Mouse (Mus musculus) hindbrain, embryonic 16.5 days (tissue): ENCODE data around the gene Tssk6. TPM values are rescaled to one million over a fixed set of nuclear protein-coding genes. Genes with fewer than 3 reads are reported as not detected.

Source experiments
- ATAC-seq: fragments of 200-750 bp; cut with Nextera tagmentation; 2 replicates; pipeline ENCODE4 v1.8.0; 2017; ENCODE audit warnings: moderate TSS enrichment, moderate library complexity
- H3K27ac ChIP-seq: fragments of 300-500 bp; sonication (generic); 2 replicates; pipeline ENCODE4 v1.5.1; 2014; ENCODE audit warnings: low read depth, mild to moderate bottlenecking, control low read depth, low read length, moderate library complexity
- H3K27me3 ChIP-seq: fragments of 300-500 bp; sonication (generic); replicated peaks from 2 replicates; pipeline ENCODE4 v1.6.1; 2014; ENCODE audit warnings: low read length; ENCODE audit not compliant: control insufficient read depth, insufficient read depth
- H3K36me3 ChIP-seq: fragments of 300-500 bp; sonication (generic); 2 replicates; pipeline ENCODE4 v1.6.1; 2014; ENCODE audit warnings: mild to moderate bottlenecking, low read length, moderate library complexity, mixed read lengths; ENCODE audit not compliant: control insufficient read depth, insufficient read depth
- H3K4me1 ChIP-seq: fragments of 300-500 bp; sonication (generic); 2 replicates; pipeline ENCODE4 v1.6.1; 2014; ENCODE audit warnings: low read depth, low read length; ENCODE audit not compliant: control insufficient read depth, insufficient read depth
- H3K4me2 ChIP-seq: fragments of 300-500 bp; sonication (generic); 2 replicates; pipeline ENCODE4 v1.6.1; 2014; ENCODE audit warnings: mild to moderate bottlenecking, low read length, control low read depth, moderate library complexity
- H3K4me3 ChIP-seq: fragments of 300-500 bp; sonication (generic); 2 replicates; pipeline ENCODE4 v1.5.1; 2014; ENCODE audit warnings: mild to moderate bottlenecking, low read length, control low read depth, moderate library complexity
- H3K9ac ChIP-seq: fragments of 300-500 bp; sonication (generic); 2 replicates; pipeline ENCODE4 v1.6.1; 2014; ENCODE audit warnings: low read depth, mild to moderate bottlenecking, control low read depth, low read length, moderate library complexity
- H3K9me3 ChIP-seq: fragments of 300-500 bp; sonication (generic); 2 replicates; pipeline ENCODE4 v1.6.1; 2014; ENCODE audit warnings: mild to moderate bottlenecking, low read length, moderate library complexity; ENCODE audit not compliant: control insufficient read depth
- WGBS: fragments of 180-500 bp; shearing (Covaris S2); extraction: QIAGEN DNeasy Blood & Tissue Kit; methylation state at CpG from one replicate; pipeline ENCODE4 v1.1.7; 2014; 5-methylcytosine and 5-hydroxymethylcytosine counted together
- polyA plus RNA-seq: library from polyadenylated mRNA; unstranded; fragments of >200 nt; fragmentation: Nextera tagmentation; extraction: Ambion mirVana; gene quantifications from 2 replicates; pipeline ENCODE4 v1.2.1, GENCODE M21; 2015

Gene Tssk6
- polyA plus RNA-seq, 1 experiment from 2014 or later, result 3.5 TPM

GRCm38 (mm10) chr8:69921141-69921540, 19.2 kb downstream of the Tssk6 start:
- WGBS, result 85% methylated on average over 2 of the region's 2 CpGs
- peaks cover 11% of the 10 kb centered on the region for H3K4me1 ChIP-seq
- H3K4me2 ChIP-seq, result no peak overlapping the region
- no peak overlapping the region for H3K4me3 ChIP-seq
- ATAC-seq, result no peak
- peaks cover 4% of the 10 kb centered on the region; the same call in 1 of the 2 replicates for H3K36me3 ChIP-seq
- no peaks in the 10 kb centered on the region for H3K9me3 ChIP-seq
- no peak overlapping the region; the same call in 1 of the 2 replicates for H3K27ac ChIP-seq
- H3K9ac ChIP-seq, result no peak overlapping the region; the same call in 1 of the 2 replicates
- no peaks in the 10 kb centered on the region for H3K27me3 ChIP-seq

GRCm38 (mm10) chr8:69923986-69924385, 22.0 kb downstream of the Tssk6 start:
- H3K4me3 ChIP-seq, result no peak overlapping the region
- H3K27me3 ChIP-seq, result no peaks in the 10 kb centered on the region
- H3K36me3 ChIP-seq, result no peaks in the 10 kb centered on the region; the same call in 1 of the 2 replicates
- peaks cover 11% of the 10 kb centered on the region for H3K4me1 ChIP-seq
- no peak for ATAC-seq
- no peak overlapping the region for H3K27ac ChIP-seq
- 89% methylated on average over 1 of the region's 1 CpGs for WGBS
- no peak overlapping the region for H3K9ac ChIP-seq
- no peaks in the 10 kb centered on the region for H3K9me3 ChIP-seq
- H3K4me2 ChIP-seq, result no peak overlapping the region

- no peak overlapping the region for H3K27ac ChIP-seq
- H3K36me3 ChIP-seq, result no peaks in the 10 kb centered on the region; the same call in 1 of the 2 replicates
- H3K4me3 ChIP-seq, result no peak overlapping the region
- no peaks in the 10 kb centered on the region for H3K27me3 ChIP-seq
- H3K9ac ChIP-seq, result no peak overlapping the region
- no peak overlapping the region for H3K4me2 ChIP-seq
- ATAC-seq, result no peak
- no peaks in the 10 kb centered on the region for H3K4me1 ChIP-seq
- no peaks in the 10 kb centered on the region for H3K9me3 ChIP-seq
Observed at GRCm38 (mm10) chr8:69926901-69927300, 24.9 kb downstream of the Tssk6 start.

GRCm38 (mm10) chr8:69933811-69934210, 31.8 kb downstream of the Tssk6 start:
- no peak overlapping the region for H3K9ac ChIP-seq
- no peak overlapping the region for H3K4me3 ChIP-seq
- ATAC-seq, result no peak
- H3K9me3 ChIP-seq, result no peaks in the 10 kb centered on the region
- H3K36me3 ChIP-seq, result peaks cover 5% of the 10 kb centered on the region; the same call in 1 of the 2 replicates
- H3K4me2 ChIP-seq, result no peak overlapping the region
- H3K4me1 ChIP-seq, result no peaks in the 10 kb centered on the region
- H3K27ac ChIP-seq, result no peak overlapping the region
- WGBS, result 85% methylated on average over 2 of the region's 2 CpGs
- H3K27me3 ChIP-seq, result no peaks in the 10 kb centered on the region

- Histone ChIP-seq H3K4me3 (no peak overlapping the region), H3K36me3 (peaks cover 5% of the 10 kb centered on the region; the same call in 1 of the 2 replicates), H3K27me3 (no peaks in the 10 kb centered on the region), H3K9me3 (no peaks in the 10 kb centered on the region), H3K4me1 (no peaks in the 10 kb centered on the region), H3K9ac (no peak overlapping the region), H3K27ac (no peak overlapping the region), H3K4me2 (no peak overlapping the region)
- no peak for ATAC-seq
- WGBS, result 94% methylated on average over 5 of the region's 5 CpGs
Observed at GRCm38 (mm10) chr8:69934582-69934981, 32.6 kb downstream of the Tssk6 start.

GRCm38 (mm10) chr8:69935431-69935830, 33.4 kb downstream of the Tssk6 start:
- Histone ChIP-seq H3K9ac (no peak overlapping the region; the same call in 1 of the 2 replicates), H3K36me3 (peaks cover 5% of the 10 kb centered on the region; the same call in 1 of the 2 replicates), H3K4me2 (no peak overlapping the region), H3K27me3 (no peaks in the 10 kb centered on the region), H3K9me3 (no peaks in the 10 kb centered on the region), H3K4me3 (no peak overlapping the region), H3K4me1 (no peaks in the 10 kb centered on the region), H3K27ac (no peak overlapping the region)
- WGBS, result 95% methylated on average over 3 of the region's 3 CpGs
- ATAC-seq, result no peak

GRCm38 (mm10) chr8:69936050-69936794, 34.2 kb downstream of the Tssk6 start:
- Histone ChIP-seq H3K4me3 (no peak overlapping the region), H3K9ac (no peak overlapping the region), H3K27me3 (no peaks in the 10 kb centered on the region), H3K4me2 (no peak overlapping the region), H3K9me3 (no peaks in the 10 kb centered on the region), H3K27ac (peak overlapping the region; percentile 35; the same call in 1 of the 2 replicates), H3K36me3 (peaks cover 5% of the 10 kb centered on the region; the same call in 1 of the 2 replicates), H3K4me1 (no peaks in the 10 kb centered on the region)
- peak; percentile 81 for ATAC-seq
- WGBS, result 65% methylated on average over 7 of the region's 7 CpGs

- Histone ChIP-seq H3K4me2 (no peak overlapping the region), H3K4me3 (no peak overlapping the region), H3K27ac (no peak overlapping the region), H3K9me3 (no peaks in the 10 kb centered on the region), H3K36me3 (peaks cover 5% of the 10 kb centered on the region; the same call in 1 of the 2 replicates), H3K9ac (no peak overlapping the region), H3K4me1 (no peaks in the 10 kb centered on the region), H3K27me3 (no peaks in the 10 kb centered on the region)
- WGBS, result 81% methylated on average over 3 of the region's 3 CpGs
- no peak for ATAC-seq
Observed at GRCm38 (mm10) chr8:69937466-69937865, 35.5 kb downstream of the Tssk6 start.

- no peaks in the 10 kb centered on the region for H3K4me1 ChIP-seq
- H3K4me3 ChIP-seq, result no peak overlapping the region
- H3K36me3 ChIP-seq, result peaks cover 5% of the 10 kb centered on the region; the same call in 1 of the 2 replicates
- H3K27ac ChIP-seq, result no peak overlapping the region
- WGBS, result 88% methylated on average over 6 of the region's 6 CpGs
- no peak overlapping the region for H3K4me2 ChIP-seq
- H3K9ac ChIP-seq, result no peak overlapping the region
- ATAC-seq, result no peak
- H3K27me3 ChIP-seq, result no peaks in the 10 kb centered on the region
- H3K9me3 ChIP-seq, result no peaks in the 10 kb centered on the region
Observed at GRCm38 (mm10) chr8:69938245-69938982, 36.4 kb downstream of the Tssk6 start.
